Mouse (Mus musculus) forebrain, embryonic 13.5 days (tissue): ENCODE results near the gene Gm15155. TPM values are rescaled to one million over a fixed set of nuclear protein-coding genes. Genes with fewer than 3 reads are reported as not detected.
"Not testable (repeated sequence)": the region's sequence is repeated elsewhere in the genome, so short reads cannot be mapped to it uniquely, and the experiment has no call there.

Source experiments
- ATAC-seq: fragments of 200-750 bp; cut with Nextera tagmentation; 2 replicates; pipeline ENCODE4 v1.8.0; 2017
- H3K27ac ChIP-seq: fragments of 300-500 bp; sonication (generic); 2 replicates; pipeline ENCODE4 v1.5.1; 2015; ENCODE audit warnings: inconsistent platforms, mild to moderate bottlenecking, moderate library complexity
- H3K27me3 ChIP-seq: fragments of 300-500 bp; sonication (generic); 2 replicates; pipeline ENCODE4 v1.6.1; 2015; ENCODE audit warnings: mild to moderate bottlenecking, inconsistent platforms
- H3K36me3 ChIP-seq: fragments of 300-500 bp; sonication (generic); 2 replicates; pipeline ENCODE4 v1.6.1; 2015; ENCODE audit warnings: mild to moderate bottlenecking, inconsistent platforms; ENCODE audit not compliant: poor library complexity, severe bottlenecking
- H3K4me1 ChIP-seq: fragments of 300-500 bp; sonication (generic); 2 replicates; pipeline ENCODE4 v1.6.1; 2015; ENCODE audit warnings: inconsistent platforms
- H3K4me2 ChIP-seq: fragments of 300-500 bp; sonication (generic); 2 replicates; pipeline ENCODE4 v1.6.1; 2015; ENCODE audit warnings: inconsistent platforms, mild to moderate bottlenecking, moderate library complexity
- H3K4me3 ChIP-seq: fragments of 300-500 bp; sonication (generic); 2 replicates; pipeline ENCODE4 v1.5.1; 2015; ENCODE audit warnings: mild to moderate bottlenecking, inconsistent platforms
- H3K9ac ChIP-seq: fragments of 300-500 bp; sonication (generic); 2 replicates; pipeline ENCODE4 v1.6.1; 2015; ENCODE audit warnings: mild to moderate bottlenecking, inconsistent platforms
- H3K9me3 ChIP-seq: fragments of 300-500 bp; sonication (generic); replicated peaks from 2 replicates; pipeline ENCODE4 v1.6.1; 2016; ENCODE audit warnings: inconsistent platforms
- polyA plus RNA-seq: library from polyadenylated mRNA; unstranded; fragments of >200 nt; fragmentation: Nextera tagmentation; extraction: Ambion mirVana; gene quantifications from 2 replicates; pipeline ENCODE4 v1.2.1, GENCODE M21; 2015

Gm15155 gene
- polyA plus RNA-seq, 1 experiment from 2014 or later: not detected

DNA sequence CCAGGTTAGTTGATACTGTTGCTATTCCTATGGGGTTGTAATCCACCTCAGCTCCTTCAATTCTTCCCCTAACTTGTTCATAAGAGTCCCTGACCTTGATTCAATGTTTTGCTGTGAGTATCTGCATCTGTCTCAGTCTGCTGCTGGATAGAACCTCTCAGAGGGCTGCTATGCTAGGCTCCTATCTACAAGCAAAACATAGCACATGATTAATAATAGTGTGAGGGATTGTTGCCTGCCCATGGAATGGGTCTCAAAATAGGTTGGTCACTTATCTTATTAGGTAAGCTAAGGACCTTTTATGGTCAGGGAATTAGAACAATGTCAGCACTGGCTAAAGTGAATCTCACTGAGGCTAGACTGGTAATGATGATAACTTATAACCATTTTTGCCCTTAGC lies 547.0 kb downstream of the Gm15155 start:
- no peak for ATAC-seq
- no peaks in the 10 kb centered on the region for H3K4me1 ChIP-seq
- H3K36me3 ChIP-seq: no peaks in the 10 kb centered on the region
- no peaks in the 10 kb centered on the region for H3K27me3 ChIP-seq
- H3K9me3 ChIP-seq: no peaks in the 10 kb centered on the region
- no peak overlapping the region for H3K9ac ChIP-seq
- H3K4me3 ChIP-seq: no peak overlapping the region
- H3K4me2 ChIP-seq: no peak overlapping the region
- no peak overlapping the region for H3K27ac ChIP-seq

DNA sequence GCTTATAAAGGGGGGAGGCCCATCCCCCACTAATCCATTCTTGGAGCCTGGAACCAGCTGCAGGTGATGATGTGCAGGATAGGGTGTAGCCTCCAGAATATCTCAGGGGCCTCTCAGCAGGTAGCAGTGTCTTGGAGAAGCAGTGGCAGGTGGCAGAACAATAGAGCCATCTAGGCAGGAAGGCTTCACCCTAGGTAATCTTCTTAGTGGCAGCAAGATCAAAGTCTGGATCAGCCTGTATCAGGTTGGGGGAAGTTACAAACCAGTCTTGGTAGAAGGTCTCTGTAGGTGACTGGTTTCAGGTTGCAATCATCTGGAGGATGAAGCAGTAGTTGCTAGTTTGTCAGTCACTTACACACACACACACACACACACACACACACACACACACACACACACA lies 679.3 kb downstream of the Gm15155 start:
- not testable (repeated sequence) for H3K9ac ChIP-seq, H3K4me1 ChIP-seq, ATAC-seq, H3K36me3 ChIP-seq, H3K27me3 ChIP-seq, H3K4me3 ChIP-seq, H3K9me3 ChIP-seq, H3K4me2 ChIP-seq, H3K27ac ChIP-seq

Other genes starting within 250 kb of the Gm15155 start
- gene Ptchd1, start 927 bp upstream of the Gm15155 start, polyA plus RNA-seq: 1.4 and 1.6 TPM in 2 replicates